Mouse (Mus musculus) forebrain, postnatal 0 days (tissue): Measurements from ENCODE around the gene Tmpo. TPM values are rescaled to one million over a fixed set of nuclear protein-coding genes. Genes with fewer than 3 reads are reported as not detected.

ENCODE experiments used
- ATAC-seq: fragments of 200-750 bp; cut with Nextera tagmentation; 2 replicates; pipeline ENCODE4 v1.8.0; 2017; ENCODE audit warnings: mild to moderate bottlenecking, moderate library complexity
- DNase-seq: peaks from one replicate; pipeline ENCODE4 v3.0.0-alpha.2; 2015
- H3K27ac ChIP-seq: fragments of 300-500 bp; sonication (generic); 2 replicates; pipeline ENCODE4 v1.5.1; 2014; ENCODE audit warnings: low read depth, mild to moderate bottlenecking, antibody characterized with exemption, low read length, moderate library complexity, mixed read lengths
- H3K27me3 ChIP-seq: fragments of 300-500 bp; sonication (generic); 2 replicates; pipeline ENCODE4 v1.6.1; 2014; ENCODE audit warnings: mild to moderate bottlenecking, low read length, mixed read lengths; ENCODE audit not compliant: insufficient read depth
- H3K36me3 ChIP-seq: fragments of 300-500 bp; sonication (generic); 2 replicates; pipeline ENCODE4 v1.6.1; 2014; ENCODE audit warnings: mild to moderate bottlenecking, moderate library complexity; ENCODE audit not compliant: insufficient read depth
- H3K4me1 ChIP-seq: fragments of 300-500 bp; sonication (generic); 2 replicates; pipeline ENCODE4 v1.6.1; 2014; ENCODE audit warnings: antibody characterized with exemption; ENCODE audit not compliant: insufficient read depth
- H3K4me2 ChIP-seq: fragments of 300-500 bp; sonication (generic); 2 replicates; pipeline ENCODE4 v1.6.1; 2014; ENCODE audit warnings: low read depth, mild to moderate bottlenecking, moderate library complexity
- H3K4me3 ChIP-seq: fragments of 300-500 bp; sonication (generic); 2 replicates; pipeline ENCODE4 v1.5.1; 2014; ENCODE audit warnings: low read depth, low read length, mixed read lengths
- H3K9ac ChIP-seq: fragments of 300-500 bp; sonication (generic); 2 replicates; pipeline ENCODE4 v1.6.1; 2014; ENCODE audit warnings: mild to moderate bottlenecking
- H3K9me3 ChIP-seq: fragments of 300-500 bp; sonication (generic); 2 replicates; pipeline ENCODE4 v1.6.1; 2016; ENCODE audit warnings: low read length
- CTCF ChIP-seq: sonication (generic); IDR thresholded peaks from 2 replicates; pipeline ENCODE4 v1.5.1; 2016; ENCODE audit warnings: antibody characterized with exemption, control low read depth, low read depth
- WGBS: fragments of 180-500 bp; shearing (Covaris S2); extraction: QIAGEN DNeasy Blood & Tissue Kit; methylation state at CpG from one replicate; pipeline ENCODE4 v1.1.7; 2014; 5-methylcytosine and 5-hydroxymethylcytosine counted together
- polyA plus RNA-seq: library from polyadenylated mRNA; unstranded; fragments of >200 nt; fragmentation: Nextera tagmentation; extraction: Ambion mirVana; gene quantifications from 2 replicates; pipeline ENCODE4 v1.2.1, GENCODE M21; 2015
- total RNA-seq: library from RNA; depleted of rRNA; stranded (reverse); fragments of >200 nt; gene quantifications from 2 replicates; pipeline ENCODE4 v1.2.3, GENCODE M21; 2014

Tmpo gene
- total and polyA plus RNA-seq, 2 experiments from 2014 or later = 62.8 to 149 TPM

DNA sequence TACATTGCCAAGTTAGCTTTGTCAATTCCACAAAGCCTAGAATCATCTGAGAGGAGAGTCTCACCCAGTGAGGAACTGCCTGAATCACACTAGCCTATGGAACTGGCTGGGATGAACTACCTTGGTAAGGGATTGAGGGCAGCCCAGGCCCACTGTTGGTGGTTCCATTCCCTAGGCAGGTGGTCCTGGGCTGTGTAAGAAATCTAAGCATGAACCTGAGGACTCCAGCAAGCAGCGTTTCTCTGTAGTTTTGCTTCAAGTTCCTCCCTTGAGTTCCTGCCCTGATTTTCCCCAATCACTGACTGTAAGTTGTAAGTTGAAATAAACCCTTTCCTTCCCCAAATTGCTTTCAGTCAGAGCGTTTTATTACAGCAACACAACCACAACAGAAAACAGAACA lies 1.3 kb downstream of the Tmpo start:
- ATAC-seq (no peak), DNase-seq (no peak)
- Histone ChIP-seq H3K27me3 (no peaks in the 10 kb centered on the region), H3K9ac (no peak overlapping the region), H3K27ac (no peak overlapping the region), H3K4me2 (peak overlapping the region; percentile 44; the same call in 1 of the 2 replicates), H3K4me3 (no peak overlapping the region), H3K36me3 (no peaks in the 10 kb centered on the region), H3K9me3 (no peaks in the 10 kb centered on the region), H3K4me1 (peaks cover 5% of the 10 kb centered on the region)
- no peak for TF ChIP-seq CTCF
- WGBS = 73% methylated on average over 2 of the region's 2 CpGs

DNA sequence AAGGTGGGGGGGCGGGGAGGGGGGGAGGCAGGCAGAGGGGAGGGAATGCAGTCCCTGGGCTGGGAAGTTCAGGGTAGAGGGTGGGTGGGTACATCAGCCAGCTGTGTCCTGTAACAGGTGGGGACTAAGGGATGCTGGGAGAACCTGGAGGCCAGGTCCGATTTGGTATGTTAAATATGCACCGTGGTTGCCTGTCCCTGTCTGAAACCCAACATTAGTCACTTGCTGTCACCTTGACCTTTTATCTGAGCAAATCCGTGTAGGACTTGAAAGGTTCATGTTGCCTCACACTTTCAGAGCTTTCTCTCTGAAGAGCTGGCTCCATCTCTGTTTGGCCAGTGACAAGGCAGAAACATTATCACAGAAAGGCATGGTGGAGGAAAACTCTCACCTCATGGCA lies 3.9 kb downstream of the Tmpo start:
- WGBS = 71% methylated on average over 4 of the region's 4 CpGs
- Histone ChIP-seq H3K36me3 (no peaks in the 10 kb centered on the region), H3K9me3 (no peaks in the 10 kb centered on the region), H3K9ac (no peak overlapping the region), H3K27me3 (no peaks in the 10 kb centered on the region), H3K4me2 (no peak overlapping the region), H3K4me3 (no peak overlapping the region), H3K27ac (no peak overlapping the region), H3K4me1 (no peaks in the 10 kb centered on the region)
- no peak for TF ChIP-seq CTCF
- DNase-seq = no peak
- no peak for ATAC-seq

DNA sequence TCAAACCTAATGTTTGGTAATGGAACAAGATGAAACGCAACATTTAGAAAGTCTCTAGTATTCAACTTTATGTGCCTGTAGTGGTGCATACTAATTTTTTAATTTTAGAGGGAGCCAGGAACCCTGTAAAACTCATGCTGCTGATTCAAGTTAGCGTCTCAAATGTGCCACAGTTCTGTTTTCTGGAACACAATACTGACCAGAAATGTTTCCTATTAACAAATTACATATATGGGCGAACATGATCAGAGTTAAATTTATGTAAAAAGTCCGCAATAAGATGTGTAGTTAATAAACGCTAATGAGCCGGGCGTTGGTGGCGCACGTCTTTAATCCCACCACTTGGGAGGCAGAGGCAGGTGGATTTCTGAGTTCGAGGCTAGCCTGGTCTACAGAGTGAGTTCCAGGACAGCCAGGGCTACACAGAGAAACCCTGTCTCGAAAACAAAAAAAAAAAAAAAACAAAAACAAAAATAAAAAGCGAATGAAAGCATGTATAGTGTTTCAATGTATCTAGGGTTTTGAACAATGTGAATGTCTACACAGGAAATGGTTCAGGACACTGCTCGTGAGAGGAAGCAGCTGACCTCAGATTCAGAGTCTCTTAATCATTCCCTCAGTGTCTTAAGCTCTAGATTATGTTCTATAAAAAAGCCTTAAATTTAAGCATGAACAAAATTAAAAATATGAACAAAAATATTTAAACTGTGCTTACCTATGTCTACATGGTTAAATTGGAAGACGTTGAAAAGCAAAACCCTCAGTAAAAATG lies 8.6 kb downstream of the Tmpo start:
- 83% methylated on average over 14 of the region's 14 CpGs for WGBS
- Histone ChIP-seq H3K4me3 (peak overlapping the region; percentile 96), H3K36me3 (no peaks in the 10 kb centered on the region), H3K4me1 (no peaks in the 10 kb centered on the region; the same call in 1 of the 2 replicates), H3K4me2 (peak overlapping the region; percentile 63), H3K27ac (peak overlapping the region; percentile 96), H3K27me3 (no peaks in the 10 kb centered on the region), H3K9me3 (no peaks in the 10 kb centered on the region), H3K9ac (peak overlapping the region; percentile 75)
- ATAC-seq (no peak), DNase-seq (no peak)
- no peak for TF ChIP-seq CTCF

DNA sequence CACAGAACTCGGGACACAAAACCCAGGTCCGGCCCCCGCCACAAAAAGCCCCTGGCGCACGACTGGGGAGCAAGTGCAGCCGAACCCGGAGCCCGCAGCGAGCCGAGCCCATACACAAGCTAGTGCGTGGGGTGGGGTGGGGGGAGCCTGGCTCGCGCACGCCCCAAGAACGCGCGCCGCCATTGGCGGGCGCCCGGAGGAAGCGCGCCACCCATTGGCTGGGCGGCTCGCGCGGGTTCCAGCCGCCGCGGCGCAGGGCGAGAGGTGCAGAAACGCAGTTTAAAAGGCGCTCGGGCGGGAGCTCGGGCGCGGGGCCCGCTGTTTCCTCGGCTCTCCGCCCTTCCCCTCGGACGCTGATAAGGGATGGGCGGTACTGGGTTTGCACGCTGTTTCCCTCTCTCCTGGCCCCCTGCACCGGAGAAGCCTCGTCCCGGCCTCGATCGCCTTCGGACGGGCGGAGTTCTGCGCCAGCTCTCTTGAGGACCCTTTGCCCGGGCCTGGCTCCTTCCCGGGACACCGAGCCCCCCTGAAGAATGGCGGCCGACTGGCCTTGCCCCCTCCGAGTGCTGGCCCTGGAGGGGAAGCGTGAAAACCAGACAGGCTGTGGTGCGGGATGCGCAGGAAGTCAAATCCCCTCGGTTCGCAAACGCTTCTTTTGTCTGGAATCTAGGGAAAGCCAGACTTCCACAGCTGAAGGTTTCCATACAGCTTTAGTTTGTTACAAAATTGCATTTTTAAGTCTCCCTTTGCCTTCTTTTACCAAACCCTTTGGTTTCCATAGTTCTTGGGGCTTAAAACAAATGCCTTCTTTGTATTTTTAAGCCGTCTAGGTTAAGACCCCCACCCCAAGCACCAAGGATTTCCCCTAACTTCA lies 9.4 kb downstream of the Tmpo start:
- Histone ChIP-seq H3K27ac (peak overlapping the region; percentile 96), H3K36me3 (no peaks in the 10 kb centered on the region), H3K4me1 (no peaks in the 10 kb centered on the region; the same call in 1 of the 2 replicates), H3K4me3 (peak overlapping the region; percentile 96), H3K9ac (peak overlapping the region; percentile 75), H3K9me3 (no peaks in the 10 kb centered on the region), H3K27me3 (no peaks in the 10 kb centered on the region), H3K4me2 (peak overlapping the region; percentile 63)
- no peak for TF ChIP-seq CTCF
- DNase-seq = peak; percentile 97
- 2% methylated on average over 67 of the region's 68 CpGs for WGBS
- ATAC-seq = peak; percentile 98

DNA sequence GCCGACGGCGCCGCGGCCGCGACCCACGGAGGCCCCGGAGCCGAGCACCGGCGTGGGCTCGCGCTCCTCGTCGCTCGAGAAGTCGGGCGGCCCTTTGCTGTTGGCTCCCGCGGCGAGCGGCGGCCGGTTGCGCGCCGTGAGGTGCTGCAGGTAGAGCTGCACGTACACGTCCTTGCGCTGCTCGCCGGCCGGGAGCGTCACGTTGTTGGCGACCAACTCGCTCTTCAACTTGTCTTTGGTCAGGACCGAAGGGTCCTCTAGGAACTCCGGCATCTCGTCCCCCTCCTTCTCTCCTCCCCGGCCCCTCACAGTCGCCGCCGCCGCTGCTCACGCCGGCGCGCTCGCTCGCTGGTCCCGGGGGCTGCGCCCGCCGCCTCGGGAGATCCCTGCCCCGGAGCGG lies 10.1 kb downstream of the Tmpo start:
- under 1% methylated on average over 57 of the region's 59 CpGs for WGBS
- H3K4me2 ChIP-seq = peak overlapping the region; percentile 47
- H3K9ac ChIP-seq = peak overlapping the region; percentile 75
- ATAC-seq (peak; percentile 65), DNase-seq (no peak)
- no peaks in the 10 kb centered on the region for H3K36me3 ChIP-seq
- H3K27me3 ChIP-seq = no peaks in the 10 kb centered on the region
- H3K4me1 ChIP-seq = no peaks in the 10 kb centered on the region; the same call in 1 of the 2 replicates
- TF ChIP-seq CTCF = no peak
- H3K9me3 ChIP-seq = no peaks in the 10 kb centered on the region
- peak overlapping the region; percentile 96 for H3K4me3 ChIP-seq
- peak overlapping the region; percentile 96 for H3K27ac ChIP-seq

DNA sequence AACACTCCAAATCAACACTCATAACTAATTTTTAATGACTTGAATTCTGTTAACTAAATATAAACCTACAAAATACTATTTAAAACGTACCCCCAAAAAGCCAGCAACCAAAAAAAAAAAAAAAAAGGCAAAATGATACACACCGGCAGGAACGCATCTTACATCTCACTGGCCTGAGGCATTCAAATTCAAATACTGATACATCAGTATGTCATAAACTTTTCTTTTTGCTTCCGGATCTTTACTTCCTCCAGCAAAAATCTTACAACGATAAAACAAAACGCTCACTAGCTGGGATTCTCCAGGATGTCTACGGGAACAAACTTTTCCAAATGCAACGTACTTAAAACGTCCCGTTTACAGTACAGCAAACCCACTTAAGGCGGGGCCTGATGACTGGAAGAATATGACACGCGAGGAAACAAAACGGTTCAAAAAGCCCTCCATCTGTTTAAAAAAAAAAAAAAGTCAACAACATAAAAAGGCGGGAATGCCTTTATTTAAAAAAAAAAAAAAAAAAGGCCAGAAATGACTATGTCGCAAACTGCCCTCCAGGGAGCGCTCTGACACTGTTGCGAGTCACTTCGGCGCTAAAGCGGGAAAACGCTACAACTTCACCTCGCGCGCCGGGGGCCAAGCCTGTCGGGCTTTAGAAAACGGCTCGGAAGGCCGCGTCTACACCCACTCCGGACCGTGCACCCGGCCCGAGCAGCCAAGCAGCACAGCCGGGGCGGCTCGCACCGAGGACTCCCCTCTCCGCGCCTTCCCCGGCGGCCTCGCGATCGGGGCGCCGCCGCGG lies 10.8 kb downstream of the Tmpo start:
- ATAC-seq = peak; percentile 45; the same call in 1 of the 2 replicates
- no peaks in the 10 kb centered on the region; the same call in 1 of the 2 replicates for H3K4me1 ChIP-seq
- peak; percentile 94 for DNase-seq
- peak overlapping the region; percentile 96 for H3K4me3 ChIP-seq
- H3K36me3 ChIP-seq = 0 out of 2 replicates have a peak, but pooled peaks cover 2% of the 10 kb centered on the region
- WGBS = under 1% methylated on average over 38 of the region's 50 CpGs
- peak overlapping the region; percentile 96 for H3K27ac ChIP-seq
- H3K27me3 ChIP-seq = no peaks in the 10 kb centered on the region
- H3K9me3 ChIP-seq = no peaks in the 10 kb centered on the region
- H3K4me2 ChIP-seq = peak overlapping the region; percentile 47
- TF ChIP-seq CTCF = peak; percentile 79
- peak overlapping the region; percentile 75 for H3K9ac ChIP-seq
